Mouse (Mus musculus) hindbrain, embryonic 15.5 days (tissue): ENCODE results near the gene Ryr2. TPM values are rescaled to one million over a fixed set of nuclear protein-coding genes. Genes with fewer than 3 reads are reported as not detected.

Experiments used
- ATAC-seq: fragments of 200-750 bp; cut with Nextera tagmentation; 2 replicates; pipeline ENCODE4 v1.8.0; 2017; ENCODE audit warnings: low read depth, moderate number of reproducible peaks, moderate TSS enrichment; ENCODE audit not compliant: low FRiP score
- H3K27ac ChIP-seq: fragments of 300-500 bp; sonication (generic); replicated peaks from 2 replicates; pipeline ENCODE4 v1.5.1; 2015; ENCODE audit warnings: mild to moderate bottlenecking, inconsistent platforms
- H3K27me3 ChIP-seq: fragments of 300-500 bp; sonication (generic); 2 replicates; pipeline ENCODE4 v1.6.1; 2015; ENCODE audit warnings: control low read depth, inconsistent platforms
- H3K36me3 ChIP-seq: fragments of 300-500 bp; sonication (generic); 2 replicates; pipeline ENCODE4 v1.6.1; 2015; ENCODE audit warnings: control low read depth, inconsistent platforms
- H3K4me1 ChIP-seq: fragments of 300-500 bp; sonication (generic); replicated peaks from 2 replicates; pipeline ENCODE4 v1.6.1; 2015; ENCODE audit warnings: control low read depth, inconsistent platforms
- H3K4me2 ChIP-seq: fragments of 300-500 bp; sonication (generic); 2 replicates; pipeline ENCODE4 v1.6.1; 2015; ENCODE audit warnings: moderate library complexity, mild to moderate bottlenecking, inconsistent platforms
- H3K4me3 ChIP-seq: fragments of 300-500 bp; sonication (generic); 2 replicates; pipeline ENCODE4 v1.5.1; 2015; ENCODE audit warnings: mild to moderate bottlenecking, inconsistent platforms
- H3K9ac ChIP-seq: fragments of 300-500 bp; sonication (generic); 2 replicates; pipeline ENCODE4 v1.6.1; 2015; ENCODE audit warnings: inconsistent platforms
- H3K9me3 ChIP-seq: fragments of 300-500 bp; sonication (generic); 2 replicates; pipeline ENCODE4 v1.6.1; 2016; ENCODE audit warnings: control low read depth, inconsistent platforms
- WGBS: fragments of 180-500 bp; shearing (Covaris S2); methylation state at CpG from one replicate; pipeline ENCODE4 v1.1.7; 2015; 5-methylcytosine and 5-hydroxymethylcytosine counted together
- polyA plus RNA-seq: library from polyadenylated mRNA; unstranded; fragments of >200 nt; fragmentation: Nextera tagmentation; extraction: Ambion mirVana; gene quantifications from 2 replicates; pipeline ENCODE4 v1.2.1, GENCODE M21; 2015

Ryr2 gene
- polyA plus RNA-seq, 1 experiment from 2014 or later, result 3.7 TPM

- H3K4me1 ChIP-seq, result no peaks in the 10 kb centered on the region
- 90% methylated on average over 3 of the region's 3 CpGs for WGBS
- H3K9ac ChIP-seq, result no peak overlapping the region
Measured at GRCm38 (mm10) chr13:11701721-11702120, 405.0 kb downstream of the Ryr2 start.

GRCm38 (mm10) chr13:11696496-11696895, 410.2 kb downstream of the Ryr2 start:
- Histone ChIP-seq H3K9me3 (no peaks in the 10 kb centered on the region), H3K9ac (no peak overlapping the region), H3K4me3 (no peak overlapping the region), H3K4me2 (no peak overlapping the region), H3K4me1 (no peaks in the 10 kb centered on the region), H3K27ac (no peak overlapping the region), H3K27me3 (no peaks in the 10 kb centered on the region), H3K36me3 (no peaks in the 10 kb centered on the region)
- ATAC-seq, result no peak
- WGBS, result 82% methylated on average over 1 of the region's 1 CpGs

More at GRCm38 (mm10) chr13:11701721-11702120, 405.0 kb downstream of the Ryr2 start:
- no peaks in the 10 kb centered on the region for H3K36me3 ChIP-seq
- no peak overlapping the region for H3K27ac ChIP-seq
- no peak overlapping the region for H3K4me3 ChIP-seq
- no peak for ATAC-seq
- H3K27me3 ChIP-seq, result no peaks in the 10 kb centered on the region
- H3K4me2 ChIP-seq, result no peak overlapping the region
- H3K9me3 ChIP-seq, result no peaks in the 10 kb centered on the region

- H3K9me3 ChIP-seq, result no peaks in the 10 kb centered on the region
- no peaks in the 10 kb centered on the region for H3K4me1 ChIP-seq
- WGBS, result 88% methylated on average over 4 of the region's 4 CpGs
- no peaks in the 10 kb centered on the region for H3K36me3 ChIP-seq
- H3K27me3 ChIP-seq, result no peaks in the 10 kb centered on the region
- ATAC-seq, result no peak
- no peak overlapping the region for H3K4me2 ChIP-seq
- H3K27ac ChIP-seq, result no peak overlapping the region
- no peak overlapping the region for H3K4me3 ChIP-seq
- no peak overlapping the region for H3K9ac ChIP-seq
Measured at GRCm38 (mm10) chr13:11681802-11682201, 424.9 kb downstream of the Ryr2 start.

GRCm38 (mm10) chr13:11662815-11663214, 443.9 kb downstream of the Ryr2 start:
- no peak overlapping the region for H3K27ac ChIP-seq

GRCm38 (mm10) chr13:11644846-11645245, 461.9 kb downstream of the Ryr2 start:
- H3K36me3 ChIP-seq, result 0 out of 2 replicates have a peak, but pooled peaks cover 2% of the 10 kb centered on the region
- H3K4me2 ChIP-seq, result no peak overlapping the region
- no peaks in the 10 kb centered on the region for H3K4me1 ChIP-seq
- 94% methylated on average over 1 of the region's 1 CpGs for WGBS
- no peak overlapping the region for H3K27ac ChIP-seq
- H3K9ac ChIP-seq, result no peak overlapping the region
- H3K9me3 ChIP-seq, result no peaks in the 10 kb centered on the region
- ATAC-seq, result no peak
- no peak overlapping the region for H3K4me3 ChIP-seq
- no peaks in the 10 kb centered on the region for H3K27me3 ChIP-seq

More at GRCm38 (mm10) chr13:11662815-11663214, 443.9 kb downstream of the Ryr2 start:
- no peak for ATAC-seq
- no peak overlapping the region for H3K4me3 ChIP-seq
- no peak overlapping the region for H3K4me2 ChIP-seq
- no peaks in the 10 kb centered on the region for H3K9me3 ChIP-seq
- H3K4me1 ChIP-seq, result no peaks in the 10 kb centered on the region
- no peak overlapping the region for H3K9ac ChIP-seq
- peaks cover 4% of the 10 kb centered on the region; the same call in 1 of the 2 replicates for H3K36me3 ChIP-seq
- no peaks in the 10 kb centered on the region for H3K27me3 ChIP-seq

- Histone ChIP-seq H3K27me3 (no peaks in the 10 kb centered on the region), H3K4me1 (no peaks in the 10 kb centered on the region), H3K4me3 (no peak overlapping the region), H3K9ac (no peak overlapping the region), H3K27ac (no peak overlapping the region), H3K4me2 (no peak overlapping the region), H3K36me3 (no peaks in the 10 kb centered on the region), H3K9me3 (no peaks in the 10 kb centered on the region)
- no peak for ATAC-seq
- WGBS, result 85% methylated on average over 5 of the region's 5 CpGs
Measured at GRCm38 (mm10) chr13:11636383-11636782, 470.4 kb downstream of the Ryr2 start.

- Histone ChIP-seq H3K4me3 (no peak overlapping the region), H3K27me3 (no peaks in the 10 kb centered on the region), H3K4me1 (no peaks in the 10 kb centered on the region), H3K4me2 (no peak overlapping the region), H3K9me3 (no peaks in the 10 kb centered on the region), H3K36me3 (0 out of 2 replicates have a peak, but pooled peaks cover 7% of the 10 kb centered on the region), H3K27ac (no peak overlapping the region), H3K9ac (no peak overlapping the region)
- no peak for ATAC-seq
- 71% methylated on average over 7 of the region's 7 CpGs for WGBS
Measured at GRCm38 (mm10) chr13:11624513-11624912, 482.2 kb downstream of the Ryr2 start.

- peaks cover 31% of the 10 kb centered on the region for H3K36me3 ChIP-seq
- no peaks in the 10 kb centered on the region for H3K4me1 ChIP-seq
- H3K9ac ChIP-seq, result no peak overlapping the region
- no peak overlapping the region for H3K4me3 ChIP-seq
- H3K9me3 ChIP-seq, result no peaks in the 10 kb centered on the region
- H3K4me2 ChIP-seq, result no peak overlapping the region
- no peaks in the 10 kb centered on the region for H3K27me3 ChIP-seq
- 92% methylated on average over 9 of the region's 9 CpGs for WGBS
- no peak overlapping the region for H3K27ac ChIP-seq
- no peak for ATAC-seq
Measured at GRCm38 (mm10) chr13:11595431-11595830, 511.3 kb downstream of the Ryr2 start.

GRCm38 (mm10) chr13:11585283-11585682, 521.5 kb downstream of the Ryr2 start:
- no peak for ATAC-seq
- Histone ChIP-seq H3K4me1 (no peaks in the 10 kb centered on the region), H3K4me2 (no peak overlapping the region), H3K9ac (no peak overlapping the region), H3K27me3 (no peaks in the 10 kb centered on the region), H3K4me3 (no peak overlapping the region), H3K27ac (no peak overlapping the region), H3K9me3 (no peaks in the 10 kb centered on the region), H3K36me3 (peaks cover 1% of the 10 kb centered on the region)
- WGBS, result 84% methylated on average over 7 of the region's 7 CpGs

- no peaks in the 10 kb centered on the region for H3K9me3 ChIP-seq
- H3K27me3 ChIP-seq, result no peaks in the 10 kb centered on the region
- no peak for ATAC-seq
- no peak overlapping the region for H3K4me2 ChIP-seq
- 46% methylated on average over 2 of the region's 2 CpGs for WGBS
- no peaks in the 10 kb centered on the region for H3K36me3 ChIP-seq
- H3K9ac ChIP-seq, result no peak overlapping the region
- H3K4me3 ChIP-seq, result no peak overlapping the region
- H3K27ac ChIP-seq, result no peak overlapping the region
- no peaks in the 10 kb centered on the region for H3K4me1 ChIP-seq
Measured at GRCm38 (mm10) chr13:11572552-11572951, 534.2 kb downstream of the Ryr2 start.

GRCm38 (mm10) chr13:11567376-11567775, 539.4 kb downstream of the Ryr2 start:
- Histone ChIP-seq H3K27me3 (no peaks in the 10 kb centered on the region), H3K9ac (no peak overlapping the region), H3K36me3 (no peaks in the 10 kb centered on the region), H3K4me3 (no peak overlapping the region), H3K27ac (no peak overlapping the region), H3K4me1 (0 out of 2 replicates have a peak, but pooled peaks cover 3% of the 10 kb centered on the region), H3K4me2 (no peak overlapping the region), H3K9me3 (no peaks in the 10 kb centered on the region)
- ATAC-seq, result no peak

GRCm38 (mm10) chr13:11566486-11566885, 540.3 kb downstream of the Ryr2 start:
- no peak overlapping the region for H3K27ac ChIP-seq
- ATAC-seq, result no peak
- H3K4me2 ChIP-seq, result no peak overlapping the region
- 86% methylated on average over 9 of the region's 9 CpGs for WGBS
- H3K4me1 ChIP-seq, result 0 out of 2 replicates have a peak, but pooled peaks cover 3% of the 10 kb centered on the region
- H3K9me3 ChIP-seq, result no peaks in the 10 kb centered on the region
- H3K9ac ChIP-seq, result no peak overlapping the region
- no peak overlapping the region for H3K4me3 ChIP-seq
- no peaks in the 10 kb centered on the region for H3K27me3 ChIP-seq
- no peaks in the 10 kb centered on the region for H3K36me3 ChIP-seq
